In the genomic region with DNA sequence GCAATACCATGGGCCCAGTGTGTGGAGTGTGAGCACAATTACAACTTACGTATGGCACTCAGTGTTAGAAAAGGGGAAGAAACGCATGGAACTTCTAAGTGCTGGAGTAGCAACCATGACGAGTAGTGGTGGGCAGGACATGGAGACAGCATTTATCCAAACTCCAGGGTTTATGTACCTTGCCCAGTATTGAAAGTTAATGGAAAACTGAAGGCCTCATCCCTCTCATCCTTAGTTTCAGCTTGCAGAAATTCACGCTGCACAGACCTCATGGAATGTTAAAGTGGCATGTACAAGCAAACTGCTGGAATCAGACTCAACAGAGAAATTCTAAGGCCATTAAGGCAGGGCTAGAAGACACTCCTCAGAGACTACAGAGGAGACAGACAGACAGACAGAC, we compare ENCODE assay signal across 17 mouse cellular contexts.
"Had no signal": no experiment of that assay in that cellular context is flagged by ENCODE, and none has a peak within 500 bp of the region (broad histone marks: within the 10 kb centered on the region; RNA-seq: fewer than 3 reads in every experiment).

No protein-coding gene starts in this region.

- H3K9me3 ChIP-seq: lung, embryonic 15.5 days; megakaryocyte, embryonic 14.5 days; midbrain, embryonic 13.5 days; midbrain, embryonic 15.5 days; neural tube, embryonic 12.5 days; stomach, embryonic 15.5 days had no signal

- H3K9ac ChIP-seq: lung, embryonic 15.5 days; midbrain, embryonic 13.5 days; midbrain, embryonic 15.5 days; neural tube, embryonic 12.5 days; stomach, embryonic 15.5 days had no signal

- DNase-seq: lung, adult 2 months; lung, postnatal 14 days; lung, postnatal 36 days; right cerebral cortex, postnatal 14 days; thymus, adult 2 months; thymus, postnatal 25 days; thymus, postnatal 4 days had no signal

- H3K36me3 ChIP-seq: midbrain, embryonic 15.5 days had no signal

- H3K27me3 ChIP-seq: lung, embryonic 15.5 days; megakaryocyte, embryonic 14.5 days; midbrain, embryonic 13.5 days; midbrain, embryonic 15.5 days; neural tube, embryonic 12.5 days; stomach, embryonic 15.5 days had no signal

- ATAC-seq: lung, postnatal 0 days; midbrain, embryonic 13.5 days; midbrain, embryonic 15.5 days had no signal

- H3K27ac ChIP-seq: lung, embryonic 15.5 days; macrophage; midbrain, embryonic 13.5 days; midbrain, embryonic 15.5 days; neural tube, embryonic 12.5 days; stomach, embryonic 15.5 days; stomach, postnatal 0 days had no signal

- H3K4me1 ChIP-seq: lung, embryonic 15.5 days; midbrain, embryonic 13.5 days; midbrain, embryonic 15.5 days; neural tube, embryonic 12.5 days; stomach, embryonic 15.5 days had no signal

- H3K4me3 ChIP-seq: lung, embryonic 15.5 days; megakaryocyte, embryonic 14.5 days; midbrain, embryonic 13.5 days; midbrain, embryonic 15.5 days; neural tube, embryonic 12.5 days; stomach, embryonic 15.5 days had no signal

- H3K4me2 ChIP-seq: lung, embryonic 15.5 days; midbrain, embryonic 11.5 days; midbrain, embryonic 13.5 days; midbrain, embryonic 15.5 days; neural tube, embryonic 12.5 days; stomach, embryonic 15.5 days had no signal
